Mouse (Mus musculus) right cerebral cortex, adult 18-20 months (tissue): ENCODE results near the gene Stam2.

ENCODE experiments used
- DNase-seq: peaks from one replicate; pipeline ENCODE4 v3.0.0; 2022; ENCODE audit warnings: mixed read lengths

Stam2 gene

DNA sequence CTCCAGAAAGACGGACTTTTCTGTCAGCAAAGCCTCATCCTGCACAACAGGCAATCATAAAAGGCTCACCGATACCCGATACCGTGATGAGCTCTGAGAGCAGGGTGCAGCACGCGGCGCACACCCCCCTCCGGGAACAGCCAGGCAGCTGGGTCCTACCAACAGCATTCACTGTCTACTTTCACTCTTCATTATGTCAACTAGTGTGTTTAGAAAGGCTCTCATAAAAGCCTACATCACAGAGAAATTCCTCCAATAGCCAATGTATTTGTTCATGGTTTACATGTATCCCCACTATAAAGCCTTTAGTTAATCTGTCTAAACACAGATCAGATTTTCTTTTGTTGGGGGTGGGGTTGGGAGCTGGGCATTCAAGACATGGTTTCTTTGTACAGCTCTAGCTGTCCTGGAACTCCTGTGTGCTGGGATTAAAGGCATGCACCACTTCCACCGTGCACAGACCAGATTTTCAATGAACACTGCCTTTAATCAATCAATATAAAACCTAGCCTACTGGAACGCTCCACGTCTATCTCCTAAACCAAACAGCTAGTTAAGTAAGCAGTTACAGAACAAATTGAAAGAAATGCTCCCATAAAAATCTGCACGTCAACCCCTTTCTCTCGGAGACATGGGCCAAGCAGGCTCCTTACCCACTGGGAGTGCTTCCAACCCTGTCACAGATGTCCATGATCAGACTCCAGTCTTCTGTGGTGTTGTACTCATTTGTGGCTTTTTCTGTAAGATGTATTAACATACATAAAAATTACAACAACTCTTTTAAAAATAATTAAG is 21.7 kb downstream of the Stam2 start:
- no peak for DNase-seq

DNA sequence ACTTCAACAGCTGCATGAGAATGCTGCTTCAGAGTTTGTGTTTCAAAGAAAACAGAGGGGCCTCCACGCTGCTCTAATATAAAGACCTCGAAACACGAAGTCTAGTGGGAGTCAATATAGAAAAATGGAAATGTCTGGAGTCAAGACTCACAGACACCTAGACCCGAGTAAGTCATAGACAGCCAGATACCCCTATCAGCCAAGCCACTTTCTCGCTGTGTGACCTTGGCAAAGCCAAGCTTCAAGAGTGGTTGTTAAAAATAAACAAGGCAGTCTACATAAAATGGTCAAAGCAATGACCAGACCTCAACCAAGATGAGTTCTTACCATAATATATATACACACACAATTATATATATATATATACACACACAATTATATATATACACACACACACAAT is 25.0 kb downstream of the Stam2 start:
- DNase-seq, result no peak

DNA sequence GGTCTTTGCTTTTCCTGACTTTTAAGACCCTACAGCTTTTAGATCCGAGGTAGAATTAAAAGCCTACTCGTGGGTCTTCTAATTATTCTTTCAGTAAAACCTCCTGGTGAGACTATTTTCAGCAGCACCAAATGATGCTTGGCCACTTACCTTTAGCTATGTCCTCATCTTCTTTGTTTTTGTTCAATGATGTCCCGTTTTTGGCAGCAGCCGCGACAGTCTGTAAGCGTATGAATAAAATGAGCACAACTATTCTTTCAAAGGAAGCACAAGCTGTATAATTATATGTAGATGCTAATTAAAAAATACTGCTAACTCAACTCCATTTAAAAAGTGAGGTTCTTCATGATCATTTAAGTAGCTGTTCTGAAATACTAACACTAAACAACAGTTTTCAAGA is 26.5 kb downstream of the Stam2 start:
- no peak for DNase-seq

DNA sequence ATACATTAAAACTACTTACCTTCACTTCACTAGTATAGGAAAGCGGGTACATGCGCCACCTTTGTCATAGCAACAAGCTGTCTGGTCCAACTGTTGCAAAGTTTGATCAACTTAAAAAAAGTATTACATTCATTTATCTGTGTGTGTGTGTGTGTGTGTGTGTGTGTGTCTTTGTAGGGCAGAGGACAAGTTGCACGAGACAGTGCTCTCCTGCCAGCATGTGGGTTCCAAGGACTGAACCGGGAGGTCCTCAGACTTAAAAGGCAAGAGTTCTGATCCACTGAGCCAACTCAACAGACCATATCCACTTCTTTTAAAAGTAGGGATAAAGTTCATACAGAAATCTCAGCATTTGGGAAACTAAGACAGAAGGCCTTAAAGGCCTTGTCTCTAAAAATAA is 28.0 kb downstream of the Stam2 start:
- DNase-seq, result no peak

DNA sequence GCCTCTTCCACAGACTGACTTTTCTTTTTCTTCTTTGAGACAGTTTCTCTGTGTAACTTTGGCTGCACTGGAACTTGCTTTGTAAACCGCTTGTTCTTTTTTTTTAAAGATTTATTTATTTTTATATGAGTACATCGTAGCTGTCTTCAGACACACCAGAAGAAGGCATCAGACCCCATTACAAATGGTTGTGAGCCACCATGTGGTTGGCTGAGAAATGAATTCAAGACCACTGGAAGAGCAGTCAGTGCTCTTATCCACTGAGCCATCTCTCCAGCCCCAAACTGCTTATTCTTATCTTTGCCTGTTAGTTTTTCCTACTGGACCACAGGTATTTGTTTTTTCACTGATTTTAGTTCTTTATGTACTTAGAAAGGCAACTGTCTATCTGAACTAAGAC is 31.3 kb downstream of the Stam2 start:
- no peak for DNase-seq

DNA sequence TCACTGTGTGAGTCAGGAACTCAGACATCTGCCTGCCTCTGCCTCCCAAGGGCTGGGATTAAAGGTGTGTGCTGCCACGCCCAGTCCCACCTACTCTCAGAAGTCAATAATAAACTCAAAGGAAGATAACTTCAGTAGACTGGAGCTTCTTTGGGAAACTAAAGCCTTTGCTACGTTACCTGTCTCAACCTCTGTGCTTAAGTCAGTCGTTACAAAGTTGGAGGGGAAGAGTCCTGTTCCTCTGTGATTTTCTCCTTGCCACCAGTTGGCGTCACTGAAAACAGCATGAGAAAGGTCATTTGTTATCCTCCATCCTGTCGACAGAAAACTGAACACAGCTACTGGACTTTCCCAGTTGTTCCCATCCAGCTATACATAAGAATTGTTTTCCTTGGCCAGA is 32.7 kb downstream of the Stam2 start:
- DNase-seq, result no peak

DNA sequence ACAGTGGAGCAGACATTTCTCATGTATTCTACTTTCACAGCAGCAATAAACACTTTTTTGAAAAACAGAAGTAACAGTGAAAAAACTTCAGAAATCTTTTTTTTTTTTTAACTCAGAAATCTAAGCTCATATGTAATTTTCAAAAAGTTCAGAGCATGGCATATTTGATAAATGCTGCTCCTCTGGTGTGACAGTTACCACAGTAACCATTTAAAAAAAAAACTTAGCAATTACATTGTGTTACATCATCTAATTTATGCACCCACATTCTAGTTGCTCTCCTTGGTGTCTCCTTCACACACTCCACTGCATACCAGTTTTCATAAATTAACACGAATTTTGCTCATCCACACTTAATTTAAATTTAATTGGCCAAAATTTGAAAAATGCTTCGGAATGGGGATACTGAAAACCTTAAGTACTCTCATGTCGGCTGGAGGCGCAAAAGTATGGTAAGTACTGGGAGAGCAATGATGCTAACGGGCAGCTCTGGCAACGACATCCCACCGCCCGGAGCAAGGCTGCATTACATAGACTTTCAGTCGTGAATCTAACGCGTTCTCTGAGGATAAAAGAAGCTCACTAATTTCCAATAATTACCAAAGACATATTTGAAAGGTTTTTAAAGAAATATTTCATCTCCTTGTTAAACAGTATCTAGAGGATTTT is 40.6 kb downstream of the Stam2 start:
- no peak for DNase-seq

DNA sequence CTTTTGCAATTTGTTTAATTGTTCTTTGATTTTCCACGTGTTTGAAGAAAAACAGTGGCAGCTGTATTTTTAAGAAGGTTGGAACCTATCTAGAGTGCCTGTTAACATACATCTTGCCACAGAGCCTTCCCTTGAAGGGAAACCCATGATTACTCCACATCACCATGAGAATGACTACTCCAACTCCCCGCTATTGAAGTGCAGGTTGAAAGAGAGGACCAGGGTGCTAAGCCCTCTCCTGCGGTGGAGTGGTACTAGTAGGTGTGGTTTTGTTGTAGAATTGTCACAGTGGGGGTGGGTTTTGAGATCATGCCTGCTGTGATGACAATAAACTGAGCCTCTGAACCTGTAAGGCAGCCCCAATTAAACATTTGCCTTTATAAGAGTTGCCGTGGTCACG is 41.7 kb downstream of the Stam2 start:
- DNase-seq, result no peak

DNA sequence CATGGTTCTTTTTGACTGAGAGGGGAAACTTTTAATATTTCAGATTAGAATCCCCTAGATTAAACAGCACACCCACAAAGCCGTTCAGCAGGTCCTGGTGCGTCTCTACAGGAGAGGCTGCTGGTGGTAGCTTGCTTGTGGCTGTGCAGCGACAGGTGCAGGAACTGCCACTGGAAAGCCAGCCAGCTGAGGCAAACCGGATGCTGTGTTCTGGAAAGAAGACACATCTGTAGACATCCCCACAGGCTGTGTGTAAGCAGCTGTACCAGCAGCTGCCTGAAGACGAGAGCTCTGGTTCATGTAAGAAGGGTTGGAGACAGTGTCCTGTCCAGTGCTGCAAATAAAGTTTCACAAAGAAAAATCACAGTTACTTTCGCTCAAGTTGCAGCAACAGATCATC is 47.5 kb downstream of the Stam2 start:
- DNase-seq, result no peak

DNA sequence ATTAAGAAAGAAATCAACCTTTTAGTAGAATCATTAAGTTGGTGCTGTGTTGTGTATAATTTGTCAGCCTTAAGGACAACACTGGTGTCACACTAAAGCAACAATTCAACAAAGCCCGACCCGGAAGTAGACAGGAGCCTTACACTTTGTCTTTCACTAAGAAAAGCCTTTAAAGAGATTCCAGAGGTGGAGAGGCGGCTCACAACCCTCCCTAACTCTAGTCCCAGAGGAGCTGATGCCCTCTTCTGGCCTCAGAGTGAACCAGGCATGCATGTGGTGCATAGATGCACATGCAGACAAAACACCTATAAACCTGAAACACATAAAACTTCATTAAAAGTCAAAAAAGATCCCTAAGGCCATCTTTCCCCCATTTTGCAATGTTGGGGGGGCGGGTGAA is 50.3 kb downstream of the Stam2 start:
- DNase-seq, result no peak

DNA sequence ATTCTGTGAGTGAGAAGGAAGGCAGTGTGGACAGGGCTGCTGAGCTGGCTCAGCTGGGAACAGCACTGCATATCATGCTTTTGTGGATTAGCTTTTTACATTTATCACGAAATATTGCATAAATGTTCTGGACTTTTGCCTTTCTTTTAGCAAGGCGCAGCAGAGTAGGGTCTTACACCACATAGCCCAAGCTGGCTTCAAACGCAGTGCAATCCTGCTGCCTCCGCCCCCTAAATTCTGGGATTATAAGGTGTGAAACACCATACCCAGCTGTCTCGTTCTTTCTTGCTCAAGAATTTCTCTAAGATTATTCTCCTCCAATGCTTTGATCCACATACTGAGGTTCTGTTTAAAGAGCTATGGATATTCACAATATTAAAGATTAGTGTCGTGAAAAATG is 55.5 kb downstream of the Stam2 start:
- DNase-seq, result no peak

DNA sequence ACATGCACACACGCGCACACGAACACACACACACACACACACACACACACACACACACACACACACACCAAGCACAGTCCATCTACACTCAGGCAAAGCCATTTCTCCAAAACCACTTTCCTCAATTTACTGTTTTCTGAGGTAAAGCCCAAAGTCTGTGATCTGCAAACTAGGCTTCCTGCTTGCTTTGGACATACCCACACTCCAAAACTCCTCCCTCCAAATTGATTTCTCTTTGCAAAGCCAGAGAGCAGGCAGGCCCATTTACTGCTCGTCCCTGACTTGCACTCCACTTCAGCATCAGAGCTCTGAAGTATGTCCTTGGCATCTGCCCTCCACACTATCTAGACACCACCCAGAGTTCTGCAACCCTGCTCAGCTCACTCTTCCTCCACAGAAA is 64.5 kb downstream of the Stam2 start:
- DNase-seq, result no peak

DNA sequence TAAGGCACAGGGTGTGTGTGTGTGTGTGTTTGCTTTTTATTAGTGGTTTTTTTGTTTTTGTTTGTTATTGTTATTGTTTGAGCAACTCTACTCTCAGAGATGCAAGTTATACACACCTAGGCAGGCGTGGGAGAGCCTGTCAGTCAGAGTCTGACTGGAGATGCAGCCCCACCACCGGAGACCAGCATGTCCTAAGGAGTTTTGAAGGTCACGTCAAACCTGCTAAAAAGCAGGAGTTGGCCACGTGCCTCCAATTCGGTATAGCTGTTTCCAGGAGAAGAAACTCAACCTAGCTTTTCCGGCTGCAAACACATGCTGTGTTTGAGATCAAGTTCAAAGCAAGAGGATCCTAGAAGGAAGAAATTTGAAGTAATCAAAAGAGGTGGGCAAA is 65.2 kb downstream of the Stam2 start:
- DNase-seq, result no peak

DNA sequence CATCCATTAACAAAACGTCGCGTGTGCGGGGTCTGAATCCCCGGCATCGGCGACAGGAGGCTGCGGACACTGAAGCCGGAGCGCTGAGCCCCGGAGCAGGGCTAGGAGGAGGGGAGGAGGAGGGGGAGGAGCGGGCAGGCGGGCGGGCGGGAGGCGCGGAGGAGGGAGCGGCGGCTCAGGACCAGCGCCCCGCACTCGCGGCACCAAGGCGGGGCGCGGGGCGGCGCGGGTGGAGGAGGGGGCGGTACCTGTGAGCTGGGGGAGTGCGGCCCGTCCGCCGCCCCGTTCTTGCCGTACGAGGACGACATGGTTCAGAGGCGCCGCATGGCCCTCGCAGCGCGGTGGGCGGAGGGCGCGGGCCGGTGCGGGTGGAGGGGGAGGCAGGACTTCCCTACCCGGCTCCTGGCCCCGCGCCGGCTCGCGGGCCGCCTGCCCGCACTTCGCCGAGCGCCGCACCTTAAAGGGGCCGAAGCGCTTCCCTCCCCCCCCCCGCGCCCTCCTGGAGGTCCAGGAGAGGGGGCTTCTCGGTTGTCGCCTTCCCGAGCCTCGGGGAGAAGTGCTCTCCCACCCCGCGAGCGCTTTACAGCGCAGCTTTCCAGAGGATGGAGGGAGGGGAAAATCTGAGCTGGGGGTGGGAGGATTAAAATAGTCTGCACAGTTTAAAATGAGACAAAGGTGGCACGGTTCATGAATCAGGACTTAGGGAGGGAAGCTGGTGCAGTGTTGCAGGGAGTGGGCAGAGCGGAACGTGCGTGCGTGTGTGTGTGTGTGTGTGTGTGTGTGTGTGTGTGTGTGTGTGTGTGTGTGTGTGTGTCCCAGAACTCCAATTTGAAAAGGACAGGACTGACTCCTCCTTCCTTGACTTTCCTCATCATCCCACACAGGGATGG is 65.8 kb downstream of the Stam2 start, which contains the start of gene Cacnb4:
Cacnb4 (minus strand) TSS at position 809 of the 890 bp plus-strand sequence.
- peak; percentile 69 for DNase-seq

DNA sequence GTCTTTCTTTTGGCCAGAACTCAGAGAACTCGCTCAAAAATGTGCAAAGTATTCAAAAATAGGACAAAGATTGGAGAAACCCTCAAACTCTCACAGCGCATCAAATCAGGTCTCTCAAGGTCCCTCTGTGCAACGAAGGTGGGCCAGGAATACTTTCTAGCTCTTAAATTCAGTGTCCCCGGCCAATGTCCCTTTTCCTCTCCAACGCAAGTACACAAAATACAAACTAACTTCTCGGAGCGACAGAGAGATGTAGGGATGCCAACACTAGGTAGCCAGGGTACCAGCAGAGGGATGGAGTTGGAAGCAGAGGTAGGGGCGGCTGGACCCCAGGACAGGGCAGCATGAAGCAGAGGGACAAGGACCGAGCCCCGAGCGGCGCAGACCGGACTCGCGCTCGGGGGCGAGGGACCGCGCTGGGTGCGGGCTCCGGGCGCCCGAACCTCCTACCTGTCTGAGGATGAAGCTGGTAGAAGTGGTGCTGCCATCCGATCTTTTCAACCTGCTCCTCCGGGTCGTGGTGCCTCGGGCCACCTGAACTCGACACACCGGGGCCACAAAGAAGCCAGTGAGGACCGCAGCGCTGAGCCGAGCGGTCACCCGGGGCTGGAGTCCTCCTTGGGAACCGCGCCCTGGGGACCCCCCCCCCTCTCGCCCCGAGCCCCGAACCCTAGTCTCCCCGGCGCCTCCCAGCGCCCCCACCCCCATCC is 66.6 kb downstream of the Stam2 start:
- DNase-seq, result peak; percentile 34

DNA sequence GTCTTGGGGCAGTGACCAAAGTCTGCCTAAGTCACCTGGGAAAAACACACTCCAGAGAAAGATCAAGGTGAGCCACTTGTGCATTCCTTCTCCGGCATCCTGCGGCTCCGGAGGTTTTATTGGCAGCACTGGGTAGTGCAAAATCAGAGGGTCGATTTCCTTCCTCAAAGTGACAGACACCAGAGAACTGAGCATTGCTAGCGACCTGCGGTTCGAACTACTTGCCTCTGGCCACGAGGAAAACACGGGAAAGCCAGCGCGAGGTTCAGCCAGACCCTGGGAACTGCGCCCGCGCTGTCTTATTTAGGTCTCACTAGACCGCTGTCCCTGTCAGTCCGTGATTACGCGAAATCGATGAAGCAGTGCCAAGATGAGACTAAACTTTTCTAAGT is 67.2 kb downstream of the Stam2 start:
- DNase-seq, result peak; percentile 40

DNA sequence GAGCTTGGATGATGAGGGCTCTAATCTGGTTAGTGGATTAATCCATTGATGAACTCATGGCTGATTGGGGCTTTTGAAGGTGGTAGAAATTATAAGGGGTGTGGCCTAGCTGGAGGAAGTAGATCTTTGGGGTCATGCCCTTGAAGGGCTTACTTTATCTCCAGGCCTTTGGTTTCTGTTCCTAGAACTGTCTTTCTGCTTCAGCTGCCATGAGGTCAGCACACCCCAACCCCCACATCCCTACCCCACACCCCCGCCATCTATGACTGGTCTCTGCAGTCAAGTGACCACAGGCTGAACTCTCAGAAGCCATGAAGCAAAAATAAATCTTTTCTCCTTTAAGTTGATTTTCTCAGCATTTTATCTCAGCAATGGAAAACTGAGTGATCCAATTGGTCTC is 68.9 kb downstream of the Stam2 start:
- no peak for DNase-seq

DNA sequence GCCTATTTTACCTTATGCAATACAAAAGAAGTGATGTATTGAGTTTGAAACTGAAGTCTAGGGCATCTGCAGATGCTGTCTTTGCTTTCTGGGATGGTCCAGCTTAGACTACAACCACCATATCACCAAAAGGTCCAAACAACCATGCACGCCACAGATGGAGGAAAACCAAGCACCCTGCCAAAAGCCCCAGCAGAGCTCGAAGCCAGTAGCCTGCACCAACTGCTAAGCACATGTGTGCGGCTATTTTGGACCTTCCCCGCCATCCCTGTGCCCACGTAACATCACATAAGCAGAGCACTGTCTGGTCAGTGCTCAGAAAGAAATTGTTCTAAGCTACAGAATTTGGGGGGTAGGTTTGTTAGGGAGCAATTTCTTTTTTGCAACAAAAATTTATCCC is 71.3 kb downstream of the Stam2 start:
- DNase-seq, result peak; percentile 78

DNA sequence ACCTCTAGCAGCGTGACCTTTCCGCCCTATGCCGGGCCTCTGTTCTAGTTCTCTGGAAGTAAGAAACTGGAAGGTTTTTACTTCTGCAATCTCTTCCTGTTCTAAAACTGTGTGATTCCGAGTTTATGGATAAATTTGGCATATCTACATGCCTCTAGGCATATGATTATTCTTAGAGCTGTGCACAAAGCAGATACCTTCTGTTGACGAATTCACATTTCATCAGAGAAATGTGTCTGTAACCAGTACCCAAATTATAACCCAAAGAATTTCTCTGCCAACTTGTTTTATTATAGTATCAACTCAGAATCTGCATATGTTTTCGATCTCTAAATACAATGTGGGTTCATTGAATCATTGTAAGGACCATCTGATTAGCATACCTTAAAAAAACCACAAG is 73.6 kb downstream of the Stam2 start:
- no peak for DNase-seq

DNA sequence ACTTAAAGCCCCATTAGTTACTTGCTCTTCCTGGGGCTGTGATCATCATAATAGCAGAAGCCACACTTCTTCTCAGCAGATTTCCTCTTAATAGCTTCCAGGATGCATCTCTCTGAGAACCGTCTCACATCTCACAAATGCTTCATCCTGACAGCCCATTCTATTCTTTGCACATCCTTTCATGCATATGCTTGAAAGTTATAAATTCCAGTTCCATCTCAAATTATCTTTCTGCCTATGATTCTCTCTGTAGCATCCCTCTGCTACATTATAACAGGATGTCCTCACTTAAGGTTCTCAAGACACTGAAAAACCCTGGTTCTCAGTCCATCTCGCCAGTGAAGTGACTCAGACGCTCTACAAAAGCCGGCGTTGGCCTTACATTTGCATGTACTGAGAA is 85.4 kb downstream of the Stam2 start:
- no peak for DNase-seq

DNA sequence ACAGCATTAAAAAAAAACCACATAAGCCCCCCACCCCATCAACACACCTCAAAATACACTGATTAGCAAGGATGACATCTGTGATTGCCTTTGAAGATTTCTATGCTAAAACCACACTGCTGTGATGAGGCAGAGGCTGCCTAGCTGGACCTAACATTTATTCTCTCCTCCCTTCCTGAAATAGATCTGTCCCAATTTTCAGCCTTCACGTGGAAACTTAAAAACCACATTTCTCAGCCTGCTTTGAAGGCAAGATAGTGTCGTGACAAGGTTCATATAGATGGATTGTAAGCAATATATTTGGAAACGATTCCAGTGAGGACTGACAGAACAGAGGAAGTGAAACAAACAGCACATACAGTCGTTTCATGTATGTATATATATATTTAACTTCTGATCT is 87.5 kb downstream of the Stam2 start:
- no peak for DNase-seq

DNA sequence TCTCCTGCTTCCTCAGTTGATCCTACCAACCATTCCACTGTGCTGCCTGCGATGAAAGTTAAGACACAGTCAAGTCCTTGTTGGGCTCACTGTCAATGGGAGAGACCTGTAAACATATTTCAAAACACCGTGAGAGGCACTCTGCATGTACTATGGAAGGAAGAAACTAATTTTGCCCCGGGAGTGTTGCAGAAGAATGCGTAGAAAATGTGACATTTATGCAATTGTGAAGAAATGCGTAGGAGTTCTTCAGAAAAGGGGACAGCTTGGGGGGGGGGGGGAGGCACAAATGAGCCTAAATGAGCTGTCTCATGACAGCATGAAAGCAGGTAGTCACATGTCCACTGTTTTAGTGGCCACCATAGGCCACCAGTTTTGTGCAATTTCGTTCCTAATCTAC is 90.5 kb downstream of the Stam2 start:
- no peak for DNase-seq
